Mouse (Mus musculus) intestine, postnatal 0 days (tissue): Measurements from ENCODE around the gene Acoxl. TPM values are rescaled to one million over a fixed set of nuclear protein-coding genes. Genes with fewer than 3 reads are reported as not detected.

Experiments
- ATAC-seq: fragments of 200-750 bp; cut with Nextera tagmentation; 2 replicates; pipeline ENCODE4 v1.8.0; 2017; ENCODE audit warnings: mild to moderate bottlenecking, moderate TSS enrichment, moderate library complexity
- H3K27ac ChIP-seq: fragments of 300-500 bp; sonication (generic); 2 replicates; pipeline ENCODE4 v1.5.1; 2014; ENCODE audit warnings: mild to moderate bottlenecking, low read depth, low read length, moderate library complexity
- H3K27me3 ChIP-seq: fragments of 300-500 bp; sonication (generic); replicated peaks from 2 replicates; pipeline ENCODE4 v1.6.1; 2014; ENCODE audit warnings: low read length, mixed read lengths; ENCODE audit not compliant: control insufficient read depth, insufficient read depth
- H3K36me3 ChIP-seq: fragments of 300-500 bp; sonication (generic); 2 replicates; pipeline ENCODE4 v1.6.1; 2014; ENCODE audit warnings: mild to moderate bottlenecking, moderate library complexity; ENCODE audit not compliant: control insufficient read depth, insufficient read depth
- H3K4me1 ChIP-seq: fragments of 300-500 bp; sonication (generic); replicated peaks from 2 replicates; pipeline ENCODE4 v1.6.1; 2014; ENCODE audit warnings: antibody characterized with exemption, low read length, mixed read lengths; ENCODE audit not compliant: control insufficient read depth, insufficient read depth
- H3K4me2 ChIP-seq: fragments of 300-500 bp; sonication (generic); replicated peaks from 2 replicates; pipeline ENCODE4 v1.6.1; 2014; ENCODE audit warnings: low read depth, mild to moderate bottlenecking, moderate library complexity
- H3K4me3 ChIP-seq: fragments of 300-500 bp; sonication (generic); 2 replicates; pipeline ENCODE4 v1.5.1; 2014; ENCODE audit warnings: low read depth, low read length
- H3K9ac ChIP-seq: fragments of 300-500 bp; sonication (generic); 2 replicates; pipeline ENCODE4 v1.6.1; 2014; ENCODE audit warnings: mild to moderate bottlenecking, low read depth, low read length
- H3K9me3 ChIP-seq: fragments of 300-500 bp; sonication (generic); 2 replicates; pipeline ENCODE4 v1.6.1; 2016; ENCODE audit warnings: mixed run types; ENCODE audit not compliant: control insufficient read depth
- CTCF ChIP-seq: sonication (generic); IDR thresholded peaks from 2 replicates; pipeline ENCODE4 v1.5.1; 2016; ENCODE audit warnings: low read depth, mild to moderate bottlenecking, control low read depth, antibody characterized with exemption, moderate library complexity
- WGBS: fragments of 180-500 bp; shearing (Covaris S2); extraction: QIAGEN DNeasy Blood & Tissue Kit; methylation state at CpG from one replicate; pipeline ENCODE4 v1.1.7; 2014; 5-methylcytosine and 5-hydroxymethylcytosine counted together
- polyA plus RNA-seq: library from polyadenylated mRNA; unstranded; fragments of >200 nt; fragmentation: Nextera tagmentation; extraction: Ambion mirVana; gene quantifications from 2 replicates; pipeline ENCODE4 v1.2.1, GENCODE M21; 2015

The Acoxl gene
- polyA plus RNA-seq, 1 experiment from 2014 or later, result 0.25 TPM

- no peaks in the 10 kb centered on the region for H3K36me3 ChIP-seq
- no peak overlapping the region for H3K9ac ChIP-seq
- peak overlapping the region; percentile 74 for H3K4me3 ChIP-seq
- H3K27ac ChIP-seq, result no peak overlapping the region
- TF ChIP-seq CTCF, result no peak
- H3K9me3 ChIP-seq, result no peaks in the 10 kb centered on the region
- peak overlapping the region; percentile 89 for H3K4me2 ChIP-seq
- H3K27me3 ChIP-seq, result no peaks in the 10 kb centered on the region
- no peaks in the 10 kb centered on the region for H3K4me1 ChIP-seq
- peak; percentile 46 for ATAC-seq
- 29% methylated on average over 11 of the region's 11 CpGs for WGBS
These were observed 6.4 kb upstream of the Acoxl start for GRCm38 (mm10) chr2:127832103-127832832.

GRCm38 (mm10) chr2:127832833-127833190, 5.9 kb upstream of the Acoxl start:
- Histone ChIP-seq H3K36me3 (no peaks in the 10 kb centered on the region), H3K4me1 (no peaks in the 10 kb centered on the region), H3K27ac (no peak overlapping the region), H3K9me3 (no peaks in the 10 kb centered on the region), H3K27me3 (peaks cover 4% of the 10 kb centered on the region; the same call in 1 of the 2 replicates), H3K4me3 (no peak overlapping the region), H3K4me2 (peak overlapping the region; percentile 89; the same call in 1 of the 2 replicates), H3K9ac (no peak overlapping the region)
- no peak for ATAC-seq
- peak; percentile 76 for TF ChIP-seq CTCF
- WGBS, result 19% methylated on average over 2 of the region's 2 CpGs

GRCm38 (mm10) chr2:127839425-127839824, 749 bp downstream of the Acoxl start:
- Histone ChIP-seq H3K36me3 (no peaks in the 10 kb centered on the region), H3K9me3 (no peaks in the 10 kb centered on the region), H3K9ac (no peak overlapping the region), H3K4me2 (no peak overlapping the region), H3K27me3 (peaks cover 26% of the 10 kb centered on the region), H3K4me1 (no peaks in the 10 kb centered on the region), H3K4me3 (no peak overlapping the region), H3K27ac (no peak overlapping the region)
- no peak for ATAC-seq
- 16% methylated on average over 11 of the region's 11 CpGs for WGBS
- no peak for TF ChIP-seq CTCF

GRCm38 (mm10) chr2:127841402-127841801, 2.7 kb downstream of the Acoxl start:
- Histone ChIP-seq H3K27me3 (peaks cover 26% of the 10 kb centered on the region), H3K9ac (no peak overlapping the region), H3K4me3 (no peak overlapping the region), H3K9me3 (no peaks in the 10 kb centered on the region), H3K4me2 (no peak overlapping the region), H3K4me1 (no peaks in the 10 kb centered on the region), H3K27ac (no peak overlapping the region), H3K36me3 (no peaks in the 10 kb centered on the region)
- ATAC-seq, result no peak
- WGBS, result 43% methylated on average over 1 of the region's 1 CpGs
- TF ChIP-seq CTCF, result no peak

DNA sequence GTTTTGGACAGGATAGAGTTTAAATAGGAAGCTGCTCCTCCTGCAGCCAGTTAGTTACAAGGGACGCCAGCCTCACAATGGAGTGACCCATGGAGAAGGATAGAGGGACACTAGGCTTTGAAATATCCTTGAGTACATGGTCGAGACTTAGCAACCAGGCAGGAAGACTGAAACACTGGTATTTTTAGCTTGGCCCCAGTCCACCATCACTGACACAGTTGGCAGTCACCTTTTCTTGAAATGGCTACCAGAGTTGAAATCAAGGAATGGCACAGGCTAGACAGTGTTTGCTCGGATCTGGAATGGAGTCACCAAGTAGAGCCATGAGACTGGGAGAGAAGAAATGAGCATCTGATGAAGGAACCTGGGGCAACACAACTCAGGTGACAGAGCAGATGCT, 3.7 kb downstream of the Acoxl start:
- no peaks in the 10 kb centered on the region for H3K4me1 ChIP-seq
- no peak for TF ChIP-seq CTCF
- no peak overlapping the region for H3K4me3 ChIP-seq
- no peaks in the 10 kb centered on the region for H3K9me3 ChIP-seq
- no peak overlapping the region for H3K4me2 ChIP-seq
- no peak overlapping the region for H3K9ac ChIP-seq
- H3K27me3 ChIP-seq, result peaks cover 26% of the 10 kb centered on the region
- 83% methylated on average over 3 of the region's 3 CpGs for WGBS
- H3K36me3 ChIP-seq, result no peaks in the 10 kb centered on the region
- H3K27ac ChIP-seq, result no peak overlapping the region
- no peak for ATAC-seq

GRCm38 (mm10) chr2:127845346-127845982, 6.8 kb downstream of the Acoxl start:
- WGBS, result 38% methylated on average over 7 of the region's 7 CpGs
- H3K9me3 ChIP-seq, result no peaks in the 10 kb centered on the region
- H3K27ac ChIP-seq, result no peak overlapping the region
- no peaks in the 10 kb centered on the region for H3K36me3 ChIP-seq
- no peaks in the 10 kb centered on the region for H3K4me1 ChIP-seq
- no peaks in the 10 kb centered on the region; the same call in 1 of the 2 replicates for H3K27me3 ChIP-seq
- peak; percentile 63 for TF ChIP-seq CTCF
- H3K4me3 ChIP-seq, result no peak overlapping the region
- no peak for ATAC-seq
- no peak overlapping the region for H3K9ac ChIP-seq
- no peak overlapping the region for H3K4me2 ChIP-seq
